Mouse (Mus musculus) neural tube, embryonic 15.5 days (tissue): Measurements from ENCODE around the gene Gm525. TPM values are rescaled to one million over a fixed set of nuclear protein-coding genes. Genes with fewer than 3 reads are reported as not detected.

ENCODE experiments used
- ATAC-seq: fragments of 200-750 bp; cut with Nextera tagmentation; 2 replicates; pipeline ENCODE4 v1.8.0; 2017; ENCODE audit warnings: mild to moderate bottlenecking, moderate TSS enrichment, moderate library complexity; ENCODE audit not compliant: low FRiP score
- H3K27ac ChIP-seq: fragments of 300-500 bp; sonication (generic); replicated peaks from 2 replicates; pipeline ENCODE4 v1.5.1; 2015; ENCODE audit warnings: mild to moderate bottlenecking, inconsistent platforms
- H3K27me3 ChIP-seq: fragments of 300-500 bp; sonication (generic); replicated peaks from 2 replicates; pipeline ENCODE4 v1.6.1; 2015; ENCODE audit warnings: inconsistent platforms
- H3K36me3 ChIP-seq: fragments of 300-500 bp; sonication (generic); 2 replicates; pipeline ENCODE4 v1.6.1; 2015; ENCODE audit warnings: inconsistent platforms
- H3K4me1 ChIP-seq: fragments of 300-500 bp; sonication (generic); 2 replicates; pipeline ENCODE4 v1.6.1; 2015; ENCODE audit warnings: inconsistent platforms
- H3K4me2 ChIP-seq: fragments of 300-500 bp; sonication (generic); 2 replicates; pipeline ENCODE4 v1.6.1; 2015; ENCODE audit warnings: inconsistent platforms, mild to moderate bottlenecking, moderate library complexity
- H3K4me3 ChIP-seq: fragments of 300-500 bp; sonication (generic); replicated peaks from 2 replicates; pipeline ENCODE4 v1.5.1; 2015; ENCODE audit warnings: mild to moderate bottlenecking, inconsistent platforms
- H3K9ac ChIP-seq: fragments of 300-500 bp; sonication (generic); replicated peaks from 2 replicates; pipeline ENCODE4 v1.6.1; 2015; ENCODE audit warnings: mild to moderate bottlenecking, inconsistent platforms
- H3K9me3 ChIP-seq: fragments of 300-500 bp; sonication (generic); replicated peaks from 2 replicates; pipeline ENCODE4 v1.6.1; 2016; ENCODE audit warnings: inconsistent platforms
- WGBS: fragments of 180-500 bp; shearing (Covaris S2); methylation state at CpG from one replicate; pipeline ENCODE4 v1.1.7; 2015; ENCODE audit warnings: mixed read lengths; 5-methylcytosine and 5-hydroxymethylcytosine counted together
- polyA plus RNA-seq: library from polyadenylated mRNA; unstranded; fragments of >200 nt; fragmentation: Nextera tagmentation; extraction: Ambion mirVana; gene quantifications from 2 replicates; pipeline ENCODE4 v1.2.1, GENCODE M21; 2015

The Gm525 gene
- polyA plus RNA-seq: 9.3 TPM in 1 of 2 replicates, not detected in the other

DNA sequence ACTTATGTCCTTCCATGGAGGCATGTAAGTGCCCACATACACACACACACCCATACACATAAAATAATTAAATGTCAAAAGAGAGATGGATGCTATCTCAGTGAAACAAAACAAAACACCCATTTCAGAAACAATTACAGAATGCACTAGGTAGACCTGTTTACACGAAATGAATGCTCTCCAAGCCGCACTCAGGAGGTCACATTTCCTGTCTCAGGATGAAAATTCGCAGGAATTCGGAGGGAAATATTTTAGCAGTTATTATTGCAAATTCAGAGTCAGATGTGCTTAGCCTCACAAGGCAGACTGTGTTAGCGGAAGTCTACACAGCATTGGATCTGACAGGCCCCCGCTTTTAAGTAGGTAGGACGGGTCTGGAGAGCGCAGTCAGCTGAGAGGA lies at the start of gene Gm525:
Gene Gm525 (plus strand): TSS at position 301 of the 400 bp plus-strand sequence.
- no peak for ATAC-seq
- Histone ChIP-seq H3K4me3 (no peak within 1 kb of the TSS), H3K9me3 (no peaks in the 10 kb centered on the region), H3K4me1 (no peaks in the 10 kb centered on the region), H3K36me3 (no peaks in the 10 kb centered on the region), H3K9ac (no peak within 1 kb of the TSS), H3K27me3 (no peaks in the 10 kb centered on the region), H3K4me2 (no peak within 1 kb of the TSS), H3K27ac (no peak within 1 kb of the TSS)
- WGBS: 86% methylated on average over 8 of the region's 8 CpGs

- peak; percentile 31; the same call in 1 of the 2 replicates for ATAC-seq
- Histone ChIP-seq H3K9me3 (no peaks in the 10 kb centered on the region), H3K4me3 (no peak overlapping the region), H3K27me3 (no peaks in the 10 kb centered on the region), H3K4me2 (no peak overlapping the region), H3K9ac (no peak overlapping the region), H3K4me1 (no peaks in the 10 kb centered on the region), H3K36me3 (no peaks in the 10 kb centered on the region), H3K27ac (peak overlapping the region; percentile 6; the same call in 1 of the 2 replicates)
- 52% methylated on average over 11 of the region's 11 CpGs for WGBS
Observed at GRCm38 (mm10) chr11:89024181-89024881, 49.3 kb upstream of the Gm525 start.

- Histone ChIP-seq H3K4me2 (no peak overlapping the region), H3K4me1 (no peaks in the 10 kb centered on the region), H3K9ac (no peak overlapping the region), H3K9me3 (no peaks in the 10 kb centered on the region), H3K4me3 (no peak overlapping the region), H3K27ac (no peak overlapping the region), H3K36me3 (no peaks in the 10 kb centered on the region), H3K27me3 (no peaks in the 10 kb centered on the region)
- 80% methylated on average over 3 of the region's 3 CpGs for WGBS
- ATAC-seq: no peak
Observed at GRCm38 (mm10) chr11:89025603-89026002, 48.0 kb upstream of the Gm525 start.

DNA sequence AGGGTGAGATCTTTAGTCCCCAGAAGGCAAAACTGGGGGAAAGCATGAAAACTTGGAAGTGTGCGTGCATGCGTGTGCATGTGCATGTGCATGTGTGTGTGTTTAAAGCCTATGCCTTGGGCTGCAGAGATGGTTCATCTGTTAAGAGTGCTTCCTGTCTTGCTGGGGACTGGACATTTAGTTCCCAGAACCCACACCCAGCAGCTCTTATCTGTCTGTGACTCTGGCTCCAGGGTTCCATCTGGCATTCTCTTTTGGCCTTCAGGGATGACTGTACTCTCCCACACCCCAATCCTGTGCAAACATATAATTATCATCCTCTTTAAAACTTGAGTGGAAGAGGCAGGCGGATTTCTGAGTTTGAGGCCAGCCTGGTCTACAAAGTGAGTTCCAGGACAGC lies 47.5 kb upstream of the Gm525 start:
- Histone ChIP-seq H3K4me1 (no peaks in the 10 kb centered on the region), H3K36me3 (no peaks in the 10 kb centered on the region), H3K9ac (no peak overlapping the region), H3K9me3 (no peaks in the 10 kb centered on the region), H3K4me2 (no peak overlapping the region), H3K27ac (no peak overlapping the region), H3K27me3 (no peaks in the 10 kb centered on the region), H3K4me3 (no peak overlapping the region)
- WGBS: 97% methylated on average over 3 of the region's 3 CpGs
- no peak for ATAC-seq

DNA sequence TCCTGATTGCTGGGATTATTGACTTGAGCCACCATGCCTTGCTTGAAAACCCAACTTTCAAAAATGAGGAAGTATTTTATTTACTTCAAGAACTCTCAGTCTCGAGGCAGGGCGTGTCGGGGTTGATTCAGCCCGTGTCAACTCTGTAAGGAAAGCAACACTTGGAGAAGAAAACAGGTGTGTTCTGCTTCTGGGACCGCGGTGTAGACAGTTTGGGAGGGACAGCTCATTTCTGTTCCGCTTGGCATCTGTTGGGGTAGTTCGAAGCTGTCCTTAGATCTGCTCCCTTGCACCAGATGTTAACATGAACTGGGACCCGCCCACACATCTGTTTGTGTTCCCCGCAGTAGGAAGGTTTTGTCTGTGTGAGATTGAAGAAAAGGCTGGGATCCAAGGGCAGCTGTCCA lies 45.7 kb upstream of the Gm525 start:
- Histone ChIP-seq H3K4me1 (no peaks in the 10 kb centered on the region), H3K9ac (no peak overlapping the region), H3K4me3 (no peak overlapping the region), H3K27me3 (no peaks in the 10 kb centered on the region), H3K27ac (no peak overlapping the region), H3K9me3 (no peaks in the 10 kb centered on the region), H3K36me3 (no peaks in the 10 kb centered on the region), H3K4me2 (no peak overlapping the region)
- ATAC-seq: no peak
- 78% methylated on average over 10 of the region's 10 CpGs for WGBS

- Histone ChIP-seq H3K36me3 (no peaks in the 10 kb centered on the region), H3K9me3 (no peaks in the 10 kb centered on the region), H3K27me3 (no peaks in the 10 kb centered on the region), H3K4me3 (no peak overlapping the region), H3K27ac (no peak overlapping the region), H3K9ac (no peak overlapping the region), H3K4me1 (no peaks in the 10 kb centered on the region), H3K4me2 (no peak overlapping the region)
- 69% methylated on average over 10 of the region's 10 CpGs for WGBS
- no peak for ATAC-seq
Observed at GRCm38 (mm10) chr11:89028871-89029405, 44.7 kb upstream of the Gm525 start.

DNA sequence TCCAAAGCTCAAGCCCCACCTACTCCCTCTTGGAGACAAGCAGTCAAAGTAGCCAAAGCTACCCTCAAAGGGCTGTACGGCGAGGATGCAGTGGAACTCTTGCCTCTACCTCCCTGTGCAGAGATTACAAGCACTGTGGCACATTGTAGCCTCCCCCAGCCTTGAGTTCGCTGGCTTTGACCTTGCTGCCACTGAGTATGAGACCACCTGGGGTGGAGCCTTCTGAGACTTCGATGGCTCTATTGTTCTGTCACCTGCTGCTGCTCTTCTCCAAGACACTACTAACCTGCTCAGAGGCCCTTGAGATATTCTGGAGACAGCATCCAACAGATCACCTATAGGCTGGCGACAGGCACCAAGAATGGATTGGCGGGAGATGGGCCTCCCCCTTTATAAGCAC lies 43.1 kb upstream of the Gm525 start:
- WGBS: 79% methylated on average over 6 of the region's 6 CpGs
- H3K4me2 ChIP-seq: no peak overlapping the region
- no peak overlapping the region for H3K27ac ChIP-seq
- no peaks in the 10 kb centered on the region for H3K9me3 ChIP-seq
- ATAC-seq: no peak
- no peak overlapping the region for H3K4me3 ChIP-seq
- no peak overlapping the region for H3K9ac ChIP-seq
- H3K4me1 ChIP-seq: no peaks in the 10 kb centered on the region
- no peaks in the 10 kb centered on the region for H3K36me3 ChIP-seq
- H3K27me3 ChIP-seq: no peaks in the 10 kb centered on the region

- no peak for ATAC-seq
Observed at GRCm38 (mm10) chr11:89031189-89031588, 42.5 kb upstream of the Gm525 start.

DNA sequence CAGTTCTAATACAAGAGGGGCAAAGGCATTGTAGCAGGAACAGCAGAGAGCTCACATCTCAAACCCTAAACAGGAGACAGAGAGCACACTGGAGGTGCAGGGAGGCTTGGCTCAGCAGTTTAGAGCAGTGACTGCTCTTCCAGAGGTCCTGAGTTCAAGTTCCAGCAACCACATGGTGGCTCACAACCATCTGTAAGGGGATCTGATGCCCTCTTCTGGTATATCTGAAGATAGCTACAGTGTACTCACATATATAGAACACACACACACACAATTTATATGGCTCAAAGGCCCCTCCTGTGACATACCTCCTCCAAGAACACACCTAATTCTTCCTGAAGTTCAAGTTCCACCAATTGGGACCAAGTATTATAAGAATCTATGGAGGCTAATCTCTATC lies 39.0 kb upstream of the Gm525 start:
- Histone ChIP-seq H3K9me3 (no peaks in the 10 kb centered on the region), H3K9ac (no peak overlapping the region), H3K4me1 (no peaks in the 10 kb centered on the region), H3K36me3 (peaks cover 12% of the 10 kb centered on the region), H3K27me3 (no peaks in the 10 kb centered on the region), H3K4me3 (no peak overlapping the region), H3K27ac (no peak overlapping the region), H3K4me2 (no peak overlapping the region)
- ATAC-seq: no peak

More at GRCm38 (mm10) chr11:89031189-89031588, 42.5 kb upstream of the Gm525 start:
- Histone ChIP-seq H3K36me3 (no peaks in the 10 kb centered on the region), H3K9ac (no peak overlapping the region), H3K4me1 (no peaks in the 10 kb centered on the region), H3K27ac (no peak overlapping the region), H3K27me3 (no peaks in the 10 kb centered on the region), H3K4me3 (no peak overlapping the region), H3K4me2 (no peak overlapping the region), H3K9me3 (no peaks in the 10 kb centered on the region)
- WGBS: 86% methylated on average over 1 of the region's 1 CpGs

DNA sequence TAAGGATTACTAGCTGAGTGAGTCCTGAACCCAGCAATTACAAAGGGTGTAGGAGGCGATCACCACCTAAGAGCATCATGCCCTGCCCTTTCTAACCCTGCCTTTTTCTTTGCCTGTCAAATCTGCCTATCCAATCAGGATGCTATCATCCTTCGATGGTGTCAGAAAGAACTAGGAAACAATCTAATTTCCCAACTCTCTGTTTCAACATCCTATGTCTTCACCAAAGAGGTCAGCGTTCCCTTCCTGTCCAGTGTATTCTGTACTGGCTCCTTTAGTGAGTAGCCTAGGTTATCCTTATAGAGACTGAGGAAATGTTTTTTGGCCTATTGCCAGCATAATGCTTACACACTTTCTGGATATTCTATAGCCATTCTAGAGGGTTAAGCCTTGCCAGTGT lies 38.1 kb upstream of the Gm525 start:
- Histone ChIP-seq H3K4me3 (no peak overlapping the region), H3K9ac (no peak overlapping the region), H3K27ac (no peak overlapping the region), H3K36me3 (peaks cover 22% of the 10 kb centered on the region), H3K27me3 (no peaks in the 10 kb centered on the region), H3K4me2 (no peak overlapping the region), H3K9me3 (no peaks in the 10 kb centered on the region), H3K4me1 (no peaks in the 10 kb centered on the region)
- 84% methylated on average over 3 of the region's 3 CpGs for WGBS
- no peak for ATAC-seq

GRCm38 (mm10) chr11:89038496-89038895 lies 35.1 kb upstream of the Gm525 start:
- peaks cover 46% of the 10 kb centered on the region for H3K36me3 ChIP-seq
- H3K4me2 ChIP-seq: no peak overlapping the region
- no peak for ATAC-seq
- H3K4me3 ChIP-seq: no peak overlapping the region
- no peaks in the 10 kb centered on the region for H3K4me1 ChIP-seq
- H3K9ac ChIP-seq: no peak overlapping the region
- 90% methylated on average over 6 of the region's 6 CpGs for WGBS
- H3K9me3 ChIP-seq: no peaks in the 10 kb centered on the region
- H3K27ac ChIP-seq: no peak overlapping the region
- H3K27me3 ChIP-seq: no peaks in the 10 kb centered on the region

- ATAC-seq: no peak
- Histone ChIP-seq H3K9ac (no peak overlapping the region), H3K36me3 (peaks cover 51% of the 10 kb centered on the region), H3K27ac (no peak overlapping the region), H3K27me3 (no peaks in the 10 kb centered on the region), H3K4me3 (no peak overlapping the region), H3K9me3 (no peaks in the 10 kb centered on the region), H3K4me1 (no peaks in the 10 kb centered on the region), H3K4me2 (no peak overlapping the region)
- WGBS: 32% methylated on average over 3 of the region's 3 CpGs
Observed at GRCm38 (mm10) chr11:89039325-89039724, 34.3 kb upstream of the Gm525 start.
